Mouse (Mus musculus): ENCODE results near the gene Cyp17a1. TPM values are rescaled to one million over a fixed set of nuclear protein-coding genes. Genes with fewer than 3 reads are reported as not detected.

Gene Cyp17a1
- total RNA-seq (2021): 10 to 100 TPM in 1 of 2 experiments, 1 to 10 TPM in 1; 1.9 to 10.5 TPM
- long read RNA-seq, experiment 1: 0 reads
- long read RNA-seq, experiment 2, partial matches to known transcripts: 0 of 3 reads
- long read RNA-seq, experiment 2, other reads (novel, unspliced or antisense): 0 of 3 reads

DNA sequence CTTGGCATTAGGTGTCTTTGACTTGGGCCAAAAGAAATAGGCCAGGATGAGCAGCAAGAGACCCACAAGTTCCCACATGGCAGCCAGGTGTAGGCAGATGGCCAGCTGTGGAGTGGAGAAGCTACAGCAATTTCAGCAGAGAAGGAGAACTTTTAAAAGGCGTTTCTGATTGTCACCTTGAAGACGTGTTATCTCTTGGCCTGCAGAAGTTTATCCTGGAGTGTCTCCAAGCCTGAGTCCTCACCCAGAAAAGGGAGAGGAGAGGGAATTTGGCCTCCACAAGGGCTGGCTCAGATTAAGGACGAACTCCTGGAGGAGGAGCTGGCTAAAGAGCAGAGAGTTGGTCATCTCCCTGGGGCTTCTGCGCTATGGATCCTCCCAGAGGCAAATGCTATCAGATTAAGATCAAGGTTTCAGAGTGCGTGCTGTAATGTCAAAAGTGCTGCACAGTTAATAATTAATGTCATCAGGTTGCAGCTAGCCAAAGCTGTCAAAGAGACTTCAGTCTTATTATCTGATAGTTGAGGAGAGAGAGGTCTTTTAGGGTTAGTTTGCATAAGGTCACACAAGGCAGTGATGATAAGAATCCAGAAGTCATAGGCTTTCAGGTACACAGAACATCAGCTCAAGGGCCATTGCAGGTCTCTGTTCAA is at the start of gene Cyp17a1:
TSS of gene Cyp17a1 (minus strand) at position 407 of the 653 bp plus-strand sequence.
- DNase-seq: peak; percentile 38 to 62

- DNase-seq: no peak
These were observed 45.2 kb upstream of the Cyp17a1 start for GRCm38 (mm10) chr19:46718150-46718549.

GRCm38 (mm10) chr19:46715016-46715415 is 42.0 kb upstream of the Cyp17a1 start:
- peak; percentile 49 to 51 for DNase-seq

- no peak for DNase-seq
These were observed 41.3 kb upstream of the Cyp17a1 start for GRCm38 (mm10) chr19:46714234-46714633.

DNA sequence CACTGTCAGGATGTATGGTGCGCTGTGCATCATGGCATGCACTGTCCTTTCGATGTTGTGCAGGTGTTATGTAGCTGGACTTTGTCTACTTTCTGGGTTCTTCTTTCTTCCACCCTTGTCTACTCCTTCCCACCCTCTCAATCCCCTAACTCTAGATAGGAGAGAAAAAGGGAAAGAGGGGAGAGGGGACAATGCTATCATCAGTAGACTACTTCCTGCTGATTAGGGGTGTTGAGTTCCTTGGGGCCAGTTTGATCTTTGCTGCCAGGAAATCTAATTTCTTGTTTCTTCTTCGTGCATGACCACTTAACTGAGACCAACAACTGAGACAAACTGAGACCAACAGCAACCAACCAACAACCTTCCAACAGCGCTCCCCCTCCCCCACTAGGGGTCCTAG is 37.6 kb upstream of the Cyp17a1 start:
- no peak for DNase-seq

- DNase-seq: peak; percentile 85 to 92
These were observed 34.6 kb upstream of the Cyp17a1 start, which contains the start of gene As3mt for GRCm38 (mm10) chr19:46707296-46708151. As3mt (plus strand) TSS chr19:46707458.

GRCm38 (mm10) chr19:46706540-46707295 is 33.7 kb upstream of the Cyp17a1 start:
- no peak for DNase-seq

DNA sequence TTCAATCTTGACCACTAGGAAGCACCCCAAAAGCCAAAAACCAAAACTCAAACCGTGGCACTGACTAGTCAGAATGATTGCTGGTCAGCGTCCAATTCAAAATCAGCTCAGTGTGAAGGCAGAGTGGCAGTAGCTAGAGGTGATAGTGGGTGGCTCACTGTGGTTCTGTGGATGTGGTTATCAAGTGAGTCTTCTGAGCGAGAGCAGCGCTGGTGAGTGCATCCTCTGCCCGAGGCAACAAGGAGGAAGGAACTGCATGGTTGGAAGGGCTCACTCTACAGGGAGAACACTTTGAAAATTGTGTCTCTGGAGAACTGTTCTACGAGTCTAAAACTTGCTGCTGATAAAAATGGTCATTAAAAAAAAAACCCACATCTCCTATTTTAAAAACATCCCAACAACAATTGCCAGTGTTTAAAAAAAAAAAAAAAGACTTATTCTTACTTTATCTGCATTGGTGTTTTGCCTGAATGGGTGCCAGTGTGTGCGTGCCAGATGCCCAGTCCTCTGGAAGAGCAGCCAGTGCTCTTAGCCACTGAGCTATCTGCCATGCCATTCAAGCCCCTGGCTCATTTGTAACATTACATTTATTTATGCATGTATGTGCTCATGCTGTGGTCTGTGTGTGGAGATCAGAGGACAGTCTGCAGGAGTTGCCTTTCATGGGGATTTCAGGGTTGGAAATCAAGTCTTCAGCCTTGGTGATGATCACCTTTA is 33.0 kb upstream of the Cyp17a1 start:
- DNase-seq: no peak

GRCm38 (mm10) chr19:46701156-46701555 is 28.2 kb upstream of the Cyp17a1 start:
- DNase-seq: no peak

GRCm38 (mm10) chr19:46699011-46699481 is 26.1 kb upstream of the Cyp17a1 start:
- DNase-seq: peak; percentile 19 to 23

DNA sequence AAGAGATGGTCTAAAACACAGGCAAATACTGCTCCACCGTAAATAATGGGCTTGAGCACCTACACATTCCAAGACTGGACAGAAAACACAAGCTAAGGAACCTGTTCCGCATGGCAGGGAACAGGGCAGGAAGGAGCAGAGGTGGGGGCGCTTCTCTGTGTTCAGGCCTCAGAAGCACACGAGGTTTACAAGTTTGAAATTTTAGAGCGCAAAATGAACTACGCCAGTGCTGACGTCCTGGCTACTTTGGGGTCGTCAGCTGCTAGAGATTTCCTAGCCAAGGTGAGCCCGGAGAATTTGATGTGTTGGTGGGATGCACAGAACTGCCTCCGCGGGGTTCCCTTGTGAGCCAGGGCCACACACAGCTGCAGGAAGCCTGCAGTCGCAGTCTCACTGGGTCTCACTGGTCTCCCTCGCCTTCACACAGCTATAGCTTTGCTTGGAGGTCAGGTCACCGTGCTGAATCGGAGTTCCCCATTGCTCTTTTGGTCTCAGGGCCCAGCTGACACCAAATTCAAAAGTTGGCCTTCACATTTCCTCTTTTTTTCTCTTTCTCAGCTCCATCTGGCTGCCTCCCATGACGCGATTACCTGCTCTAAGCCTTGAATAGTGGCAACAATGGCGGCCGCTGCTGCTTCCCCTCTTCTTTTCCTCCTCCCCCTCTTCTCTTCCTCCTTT is 25.0 kb upstream of the Cyp17a1 start:
- peak in 1 of 2 experiments; percentile 16 for DNase-seq

DNA sequence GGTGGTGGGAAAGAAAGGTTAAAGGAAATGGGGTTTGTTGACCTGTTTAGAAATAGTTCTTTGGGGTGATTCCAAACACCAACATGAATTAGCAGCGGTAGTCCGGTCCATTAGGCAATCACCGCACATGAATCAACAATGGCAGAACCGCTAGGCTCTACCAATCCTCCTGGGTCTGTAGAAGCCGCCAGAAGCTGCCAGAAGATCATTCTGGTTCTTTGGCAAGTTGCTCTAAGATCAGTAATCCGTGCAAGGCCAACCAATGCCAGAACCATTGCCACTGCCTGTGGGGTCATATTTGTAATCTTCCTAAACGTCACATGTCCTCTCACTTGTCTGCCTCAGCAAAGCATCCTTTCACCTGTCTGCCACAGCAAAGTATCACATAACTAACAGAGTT is 24.0 kb upstream of the Cyp17a1 start:
- no peak for DNase-seq

DNA sequence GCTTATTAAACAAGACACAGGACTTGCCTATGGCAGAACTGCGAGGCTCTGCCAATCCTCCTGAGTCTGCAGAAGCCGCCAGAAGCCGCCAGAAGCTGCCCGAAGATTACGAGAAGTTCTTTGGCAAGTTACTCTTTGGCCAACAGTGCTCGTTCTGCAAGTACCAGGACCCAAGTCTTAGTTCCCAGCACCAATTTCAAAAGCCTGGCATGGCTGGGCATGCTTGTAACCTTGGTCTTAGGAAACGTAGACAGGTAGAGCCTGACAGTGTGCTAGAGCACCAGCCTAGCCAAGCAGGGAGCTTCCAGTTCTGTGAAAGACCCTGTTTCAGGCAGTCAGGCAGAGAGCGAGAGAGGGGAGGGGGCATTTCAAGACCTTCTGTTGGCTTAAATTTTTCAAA is 23.5 kb upstream of the Cyp17a1 start:
- no peak for DNase-seq

- no peak for DNase-seq
These were observed 20.2 kb upstream of the Cyp17a1 start for GRCm38 (mm10) chr19:46693146-46693545.

GRCm38 (mm10) chr19:46691078-46691477 is 18.1 kb upstream of the Cyp17a1 start:
- DNase-seq: no peak

GRCm38 (mm10) chr19:46690387-46690786 is 17.4 kb upstream of the Cyp17a1 start:
- DNase-seq: no peak

- DNase-seq: peak; percentile 92 to 94
These were observed 16.7 kb upstream of the Cyp17a1 start, which contains the start of gene Borcs7 for GRCm38 (mm10) chr19:46689460-46690372. Borcs7 (plus strand) TSS chr19:46689906.

DNA sequence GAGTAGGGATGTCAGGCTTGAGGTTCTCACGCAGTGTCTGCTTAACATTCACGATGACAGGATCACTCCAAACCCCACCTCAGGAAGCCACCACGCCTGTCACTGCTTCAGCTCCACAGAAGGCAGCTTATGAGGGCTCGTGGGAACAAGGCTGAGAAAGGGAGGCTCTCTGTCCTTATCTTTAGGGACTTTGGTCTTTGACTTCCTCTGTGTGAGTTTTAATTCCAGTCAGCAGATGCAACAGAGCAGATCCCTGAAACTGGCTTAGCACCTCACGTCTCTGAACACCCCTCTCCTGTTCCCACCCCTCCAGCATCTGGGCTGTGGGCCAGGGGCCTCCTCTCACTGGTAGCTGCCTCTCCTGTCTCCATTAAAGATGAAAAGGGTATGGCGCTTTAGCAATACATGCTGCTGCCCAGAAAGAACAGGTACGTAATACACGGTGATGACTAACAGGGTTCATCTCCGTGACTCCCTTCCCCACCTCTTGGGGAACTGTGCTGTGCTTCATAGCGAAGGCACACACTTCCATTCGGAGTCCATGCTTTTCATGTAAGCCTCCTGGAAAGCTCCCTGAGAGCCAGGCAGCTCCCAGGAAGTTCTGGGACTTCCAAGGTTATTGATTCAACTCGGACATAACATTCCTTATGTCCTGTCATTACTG is 6.9 kb upstream of the Cyp17a1 start:
- no peak for DNase-seq

DNA sequence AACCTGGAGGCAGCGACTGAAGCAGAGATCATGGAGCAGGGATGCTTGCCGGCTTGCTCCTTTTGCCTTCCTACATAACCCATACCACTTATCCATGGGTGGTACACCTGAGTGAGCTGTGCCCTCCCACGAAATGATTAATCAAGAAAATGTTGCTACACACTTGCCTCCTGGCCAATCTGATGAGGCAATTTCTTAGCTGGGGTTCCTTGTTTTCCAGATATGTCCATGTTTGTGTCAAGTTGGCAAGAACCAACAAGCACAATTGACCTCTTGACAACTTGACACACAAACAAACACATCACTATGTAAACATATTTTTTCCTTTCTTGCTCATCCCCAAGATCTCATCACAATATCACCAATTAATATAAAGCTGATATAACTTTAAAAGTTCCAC is 2.7 kb upstream of the Cyp17a1 start:
- no peak for DNase-seq

All from adrenal gland, postnatal 36 days (tissue).